ENCODE assay signal across 1 mouse cellular context in the genomic region with DNA sequence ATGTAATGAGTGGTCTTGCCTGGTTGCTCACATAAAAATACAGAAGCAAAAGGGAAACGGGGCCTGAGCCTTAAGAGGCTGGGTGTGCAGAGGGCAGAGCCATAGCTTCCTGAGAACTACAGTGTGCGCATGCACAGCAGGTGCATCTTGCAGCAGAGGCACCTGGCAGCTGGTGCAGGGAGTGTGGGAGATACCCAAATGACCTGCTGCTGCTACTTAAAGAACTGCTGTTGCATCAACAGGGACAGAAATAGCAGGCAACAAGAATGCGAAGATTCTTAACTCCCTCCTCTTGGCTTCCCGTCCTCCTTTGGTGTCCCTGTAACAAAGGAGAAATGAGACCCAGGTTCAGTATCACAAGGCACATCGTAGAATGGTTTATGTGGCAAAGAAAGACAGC.
A peak's percentile ranks its signal among the peaks of the same experiment; 100 is the strongest.
TF ChIP-seq lines count a peak whose summit lies in the region.

No protein-coding gene starts in this region.

TF ChIP-seq in CH12.LX, 34 proteins besides CTCF, POLR2A, EP300 and RAD21 (continued from another document):
- TF ChIP-seq ZC3H11A (IDR thresholded peaks at IDR 0.05; ENCODE audit: low read depth, low read length) (no peak), UBTF (IDR thresholded peaks at IDR 0.05; ENCODE audit: low read depth, low read length) (no peak), TBP (conservative IDR thresholded peaks at IDR 0.05; ENCODE audit: low read depth, low read length) (no peak), MEF2A (IDR thresholded peaks at IDR 0.05; ENCODE audit: borderline replicate concordance, low read depth, low read length) (peak; percentile 83), NELFE (IDR thresholded peaks at IDR 0.05; ENCODE audit: low read depth, low read length) (no peak), E2F4 (IDR thresholded peaks at IDR 0.05; ENCODE audit: insufficient replicate concordance, low read depth, low read length) (no peak), POLR2AphosphoS2 (IDR thresholded peaks at IDR 0.05; ENCODE audit: low read depth, low read length) (no peak), TCF12 (IDR thresholded peaks at IDR 0.05; ENCODE audit: low read depth, low read length) (peak; percentile 76; the same call in 1 of the 2 replicates), RCOR1 (conservative IDR thresholded peaks at IDR 0.05; ENCODE audit: low read depth, low read length) (no peak), SIN3A (IDR thresholded peaks at IDR 0.05; ENCODE audit: low read length) (no peak), SMC3 (IDR thresholded peaks at IDR 0.05; ENCODE audit: low read depth, low read length) (no peak), MYC (IDR thresholded peaks at IDR 0.05; ENCODE audit: low read depth, low read length) (no peak), USF2 (conservative IDR thresholded peaks at IDR 0.05; ENCODE audit: low read depth, low read length) (no peak), JUN (IDR thresholded peaks at IDR 0.05; ENCODE audit: insufficient read depth, low read depth, low read length) (no peak), CHD2 (IDR thresholded peaks at IDR 0.05; ENCODE audit: low read length) (no peak), ELF1 (IDR thresholded peaks at IDR 0.05; ENCODE audit: low read depth, low read length) (no peak), PAX5 (IDR thresholded peaks at IDR 0.05; ENCODE audit: low read length) (no peak), MAX (IDR thresholded peaks at IDR 0.05; ENCODE audit: low read length) (no peak), KAT2A (IDR thresholded peaks at IDR 0.05; ENCODE audit: insufficient replicate concordance, low read length) (no peak), GABPA (IDR thresholded peaks at IDR 0.05; ENCODE audit: insufficient replicate concordance, low read depth, low read length) (no peak), IRF4 (IDR thresholded peaks at IDR 0.05; ENCODE audit: low read depth, low read length) (no peak), ETS1 (conservative IDR thresholded peaks at IDR 0.05; ENCODE audit: low read depth, low read length) (peak; percentile 61), HCFC1 (IDR thresholded peaks at IDR 0.05; ENCODE audit: low read depth, low read length) (no peak), BHLHE40 (IDR thresholded peaks at IDR 0.05; ENCODE audit: low read depth, low read length) (peak; percentile 49; the same call in 1 of the 2 replicates), JUND (conservative IDR thresholded peaks at IDR 0.05; ENCODE audit: low read depth, low read length) (no peak), NRF1 (IDR thresholded peaks at IDR 0.05; ENCODE audit: low read depth, low read length) (peak; percentile 52; the same call in 1 of the 2 replicates), ZMIZ1 (IDR thresholded peaks at IDR 0.05; ENCODE audit: low read depth, low read length) (no peak), MXI1 (IDR thresholded peaks at IDR 0.05; ENCODE audit: low read depth, low read length) (no peak)
